Mouse (Mus musculus): Measurements from ENCODE around the gene Adm2. TPM values are rescaled to one million over a fixed set of nuclear protein-coding genes. Genes with fewer than 3 reads are reported as not detected.
A peak's percentile ranks its signal among the peaks of the same experiment; 100 is the strongest.

Adm2 gene
- polyA plus RNA-seq, 1 experiment from 2014 or later: not detected

DNA sequence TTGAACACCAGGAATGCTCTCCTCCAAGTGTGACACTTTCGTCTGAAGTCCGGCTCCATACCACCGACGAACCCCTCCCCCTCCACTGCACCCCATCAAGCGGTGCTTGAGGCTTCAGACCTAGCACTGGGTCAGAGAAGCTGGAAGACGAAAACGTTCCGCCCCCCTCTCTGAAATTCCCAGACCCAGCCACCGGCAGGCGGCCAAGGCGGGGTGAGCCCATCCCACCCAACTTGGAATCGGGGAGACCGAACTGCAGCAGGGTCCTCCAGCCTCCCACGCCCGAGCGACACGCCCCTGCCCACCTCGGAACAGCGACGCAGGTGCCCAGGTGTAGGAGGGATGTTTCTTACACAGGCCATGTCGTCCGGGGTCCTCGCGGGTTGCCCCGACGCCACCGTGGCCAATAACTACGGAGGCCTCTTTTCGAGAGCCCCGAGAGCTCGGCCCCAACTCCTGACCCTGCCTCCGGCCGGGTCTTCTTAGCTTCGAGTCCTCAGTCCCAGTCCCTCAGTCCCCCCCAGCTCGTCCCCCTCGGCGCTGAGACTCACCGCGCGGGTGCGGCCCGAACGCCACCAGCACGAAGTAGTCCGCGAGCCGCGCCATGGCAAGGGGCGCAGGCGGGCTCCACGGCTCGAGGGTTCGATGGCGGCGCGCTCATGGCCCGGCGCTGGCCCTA lies 7.9 kb upstream of the Adm2 start:
- H3K9me3 ChIP-seq: no peaks in the 10 kb centered on the region
- H3K4me1 ChIP-seq: peaks cover 31% of the 10 kb centered on the region
- H3K9ac ChIP-seq: peak overlapping the region; percentile 83
- under 1% methylated on average over 58 of the region's 58 CpGs for WGBS
- H3K27ac ChIP-seq: peak overlapping the region; percentile 2; the same call in 1 of the 2 replicates
- peak overlapping the region; percentile 71 for H3K4me3 ChIP-seq (replicated peaks)
- H3K4me2 ChIP-seq: peak overlapping the region; percentile 92
- peak; percentile 3 for ATAC-seq (ENCODE audit: low FRiP score)
- no peaks in the 10 kb centered on the region for H3K36me3 ChIP-seq (replicated peaks)
- no peaks in the 10 kb centered on the region for H3K27me3 ChIP-seq

DNA sequence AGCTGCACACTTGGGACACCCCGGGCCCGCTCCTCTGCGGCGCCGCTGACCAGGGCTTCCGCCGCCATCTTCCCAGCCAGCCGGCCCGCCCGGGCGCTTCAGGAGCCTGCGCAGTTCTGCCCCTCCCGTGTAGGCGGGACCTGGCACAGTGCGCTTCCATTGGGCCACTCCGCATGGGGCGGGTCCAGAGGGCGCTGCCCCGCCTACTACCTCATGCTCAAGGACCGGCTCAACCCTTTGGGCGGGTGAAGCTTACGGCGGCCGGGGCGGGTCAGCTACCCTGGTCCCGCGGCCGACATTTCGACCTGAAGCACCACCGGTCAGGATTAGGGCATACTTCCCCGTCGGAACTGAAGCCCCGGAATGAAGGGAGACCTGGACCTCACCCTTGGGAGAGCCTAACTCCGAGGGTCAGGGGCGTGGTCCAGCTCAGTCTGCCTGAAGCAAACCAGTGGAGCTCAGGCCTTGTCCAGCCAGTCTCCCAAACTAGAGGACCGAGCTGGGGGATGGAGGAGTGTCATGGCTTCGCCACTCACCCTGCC lies 7.3 kb upstream of the Adm2 start, which contains the start of gene Sbf1:
Gene Sbf1 (minus strand): TSS at position 122 of the 542 bp plus-strand sequence.
- Histone ChIP-seq H3K4me1 (peaks cover 30% of the 10 kb centered on the region), H3K36me3 (replicated peaks) (no peaks in the 10 kb centered on the region), H3K9me3 (no peaks in the 10 kb centered on the region), H3K4me2 (peak within 1 kb of the TSS; percentile 92), H3K4me3 (replicated peaks) (peak within 1 kb of the TSS; percentile 71), H3K27me3 (no peaks in the 10 kb centered on the region), H3K27ac (peak within 1 kb of the TSS; percentile 2; the same call in 1 of the 2 replicates), H3K9ac (peak within 1 kb of the TSS; percentile 83)
- peak; percentile 100 for ATAC-seq (ENCODE audit: low FRiP score)
- under 1% methylated on average over 37 of the region's 37 CpGs for WGBS

DNA sequence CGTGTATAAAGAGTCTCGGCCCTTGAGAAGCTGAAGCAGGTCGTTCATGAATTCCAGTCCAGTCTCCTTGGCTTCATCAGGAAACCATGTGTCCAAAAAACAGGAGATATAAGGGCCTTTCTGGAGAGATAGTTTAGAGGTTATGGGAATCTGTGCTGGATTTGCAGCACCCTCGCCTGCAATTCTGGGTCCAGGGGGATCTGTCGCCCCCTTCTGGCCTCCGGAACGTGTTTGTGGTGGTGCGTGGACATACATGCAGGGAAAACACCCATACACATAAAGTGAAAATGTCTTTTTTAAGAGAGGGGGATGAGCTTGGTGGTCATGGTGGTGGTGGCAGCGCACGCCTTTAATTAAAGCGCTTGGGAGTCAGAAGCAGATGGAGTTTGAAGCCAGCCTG lies 6.4 kb upstream of the Adm2 start:
- Histone ChIP-seq H3K4me3 (replicated peaks) (no peak overlapping the region), H3K4me2 (no peak overlapping the region; the same call in 1 of the 2 replicates)

DNA sequence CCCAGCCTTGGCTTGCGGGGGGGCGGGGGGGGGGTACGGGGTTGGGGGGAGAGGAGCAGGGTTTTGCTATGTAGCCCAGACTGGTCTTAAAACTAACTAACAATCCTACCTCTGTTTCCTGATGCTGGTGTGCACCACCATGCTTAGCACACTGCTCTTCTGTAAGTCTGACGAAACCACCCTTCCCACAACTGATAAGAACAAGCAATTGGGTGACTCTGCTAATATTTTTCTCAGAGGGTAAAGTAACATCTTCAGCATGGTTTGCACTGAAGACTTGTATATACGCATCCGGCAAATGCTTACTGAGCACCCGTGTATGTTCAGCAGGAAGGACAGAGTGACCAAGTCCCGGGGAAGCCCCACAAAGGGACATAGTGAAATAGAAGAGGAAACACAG lies 1.3 kb upstream of the Adm2 start:
- no peaks in the 10 kb centered on the region for H3K9me3 ChIP-seq
- no peak overlapping the region for H3K4me3 ChIP-seq (replicated peaks)
- H3K9ac ChIP-seq: no peak overlapping the region
- peaks cover 30% of the 10 kb centered on the region for H3K27me3 ChIP-seq
- WGBS: 79% methylated on average over 8 of the region's 8 CpGs
- no peak for ATAC-seq (ENCODE audit: low FRiP score)
- peaks cover 9% of the 10 kb centered on the region; the same call in 1 of the 2 replicates for H3K4me1 ChIP-seq
- no peak overlapping the region for H3K4me2 ChIP-seq
- no peaks in the 10 kb centered on the region for H3K36me3 ChIP-seq (replicated peaks)
- H3K27ac ChIP-seq: no peak overlapping the region

More for the DNA sequence above, 6.4 kb upstream of the Adm2 start:
- 62% methylated on average over 11 of the region's 11 CpGs for WGBS
- Histone ChIP-seq H3K9ac (peak overlapping the region; percentile 83; the same call in 1 of the 2 replicates), H3K4me1 (peaks cover 23% of the 10 kb centered on the region), H3K27me3 (0 out of 2 replicates have a peak, but pooled peaks cover 7% of the 10 kb centered on the region), H3K27ac (no peak overlapping the region), H3K36me3 (replicated peaks) (no peaks in the 10 kb centered on the region), H3K9me3 (no peaks in the 10 kb centered on the region)
- no peak for ATAC-seq (ENCODE audit: low FRiP score)

DNA sequence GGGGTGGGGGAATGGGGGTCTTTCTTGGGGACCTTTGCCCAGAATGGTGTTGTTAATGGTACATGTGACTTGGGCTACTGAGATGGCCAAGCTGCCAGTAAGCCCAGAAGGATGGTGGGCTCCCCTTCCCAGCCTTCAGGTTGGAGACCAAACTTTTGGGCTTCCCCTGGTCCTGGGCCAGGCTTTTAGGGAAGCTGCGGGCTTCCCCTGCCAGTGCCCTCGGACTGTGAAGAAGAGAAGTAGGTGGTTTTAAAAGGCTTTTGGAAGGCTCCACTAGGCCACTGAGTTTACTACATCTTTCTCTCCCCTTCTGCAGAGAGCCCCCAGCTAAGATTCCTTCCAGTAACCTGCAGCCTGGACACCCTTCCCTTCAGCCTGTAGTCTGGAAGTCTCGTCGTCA lies 1.1 kb downstream of the Adm2 start:
- 89% methylated on average over 4 of the region's 4 CpGs for WGBS
- Histone ChIP-seq H3K4me2 (no peak overlapping the region), H3K27me3 (peaks cover 30% of the 10 kb centered on the region), H3K36me3 (replicated peaks) (no peaks in the 10 kb centered on the region), H3K9ac (no peak overlapping the region), H3K4me1 (peaks cover 9% of the 10 kb centered on the region; the same call in 1 of the 2 replicates), H3K27ac (no peak overlapping the region), H3K9me3 (no peaks in the 10 kb centered on the region), H3K4me3 (replicated peaks) (no peak overlapping the region)
- no peak for ATAC-seq (ENCODE audit: low FRiP score)

DNA sequence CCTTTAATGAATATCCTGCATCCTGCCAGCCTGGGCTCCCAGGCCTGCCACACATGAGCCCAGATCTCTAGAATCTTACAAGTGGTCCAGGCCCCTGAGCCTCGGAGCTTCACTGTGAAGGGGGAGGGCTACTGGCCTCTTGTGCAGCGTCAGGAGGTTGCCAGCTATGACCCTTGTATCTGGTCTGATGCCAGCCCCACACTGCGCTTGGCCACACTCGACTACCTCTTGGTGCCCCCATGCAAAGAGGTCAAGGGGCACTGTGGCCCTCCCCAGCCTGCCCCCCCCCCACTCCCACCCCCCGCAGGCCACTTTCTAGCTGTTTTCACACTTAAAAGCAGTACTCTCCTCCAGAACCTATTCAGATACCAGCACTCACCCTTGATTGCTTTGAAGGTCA lies 3.9 kb downstream of the Adm2 start:
- 73% methylated on average over 5 of the region's 5 CpGs for WGBS
- no peaks in the 10 kb centered on the region for H3K36me3 ChIP-seq (replicated peaks)
- no peak for ATAC-seq (ENCODE audit: low FRiP score)
- H3K27ac ChIP-seq: no peak overlapping the region
- H3K27me3 ChIP-seq: peaks cover 22% of the 10 kb centered on the region
- no peak overlapping the region for H3K4me3 ChIP-seq (replicated peaks)
- peaks cover 9% of the 10 kb centered on the region; the same call in 1 of the 2 replicates for H3K4me1 ChIP-seq
- no peak overlapping the region for H3K9ac ChIP-seq
- H3K4me2 ChIP-seq: no peak overlapping the region
- H3K9me3 ChIP-seq: no peaks in the 10 kb centered on the region

DNA sequence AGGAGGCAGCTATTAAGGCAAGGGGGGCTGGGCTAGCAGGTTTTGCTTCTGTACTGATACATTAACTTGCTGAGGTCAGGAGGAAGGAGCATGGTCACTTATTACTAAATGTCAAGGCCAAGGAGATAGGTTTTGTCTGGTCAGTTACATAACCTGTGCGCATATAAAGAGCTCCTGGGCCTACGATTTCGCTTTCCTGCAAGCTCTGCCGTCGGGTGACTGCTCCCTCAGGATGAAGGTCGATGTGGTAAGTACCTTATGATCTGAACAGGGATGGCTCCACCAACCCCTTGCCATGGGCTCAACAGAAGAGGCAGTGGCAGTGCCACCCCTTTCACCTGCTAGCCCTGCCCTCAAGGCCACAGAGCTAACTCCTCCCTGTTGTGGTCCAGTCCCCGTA lies 11.8 kb downstream of the Adm2 start, which contains the start of gene Miox:
Gene Miox (plus strand): TSS at position 128 of the 400 bp plus-strand sequence.
- Histone ChIP-seq H3K4me2 (no peak within 1 kb of the TSS), H3K27ac (no peak within 1 kb of the TSS), H3K9ac (no peak within 1 kb of the TSS), H3K4me3 (replicated peaks) (no peak within 1 kb of the TSS), H3K27me3 (no peaks in the 10 kb centered on the region), H3K9me3 (no peaks in the 10 kb centered on the region), H3K4me1 (no peaks in the 10 kb centered on the region), H3K36me3 (replicated peaks) (no peaks in the 10 kb centered on the region)
- ATAC-seq (ENCODE audit: low FRiP score): no peak
- 90% methylated on average over 7 of the region's 7 CpGs for WGBS

DNA sequence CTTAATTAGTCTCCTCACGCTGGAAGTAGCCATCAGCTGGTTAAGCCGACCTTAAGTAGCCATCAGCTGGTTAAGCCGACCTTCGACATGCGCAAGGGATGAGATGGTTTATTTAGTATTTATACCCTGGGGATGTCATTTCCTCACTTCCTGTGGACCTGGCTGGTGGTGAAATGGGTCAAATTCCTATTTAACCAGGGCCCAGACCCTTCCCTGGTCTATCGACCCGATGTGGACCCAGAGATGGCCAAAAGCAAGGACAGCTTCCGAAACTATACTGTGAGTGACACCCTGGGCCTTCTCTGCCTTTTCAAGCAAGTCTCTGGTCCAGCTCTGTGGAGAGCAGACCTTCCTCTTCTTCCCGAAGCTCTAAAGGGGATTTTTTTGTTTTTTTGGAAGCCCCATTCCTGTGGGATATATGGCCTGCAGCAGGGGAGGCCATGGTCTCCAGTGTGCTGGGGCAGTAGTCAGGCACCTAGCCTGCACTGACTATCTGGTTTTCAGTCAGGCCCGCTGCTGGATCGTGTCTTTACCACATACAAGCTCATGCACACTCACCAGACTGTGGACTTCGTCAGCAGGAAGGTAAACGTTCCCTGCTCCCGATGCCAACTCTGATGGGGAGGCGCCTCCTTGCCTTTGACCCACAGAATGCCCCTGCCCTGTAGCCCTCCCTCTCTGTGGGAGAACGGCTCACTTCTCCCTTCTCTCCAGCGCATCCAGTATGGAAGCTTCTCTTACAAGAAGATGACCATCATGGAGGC lies 12.4 kb downstream of the Adm2 start:
- no peaks in the 10 kb centered on the region for H3K36me3 ChIP-seq (replicated peaks)

DNA sequence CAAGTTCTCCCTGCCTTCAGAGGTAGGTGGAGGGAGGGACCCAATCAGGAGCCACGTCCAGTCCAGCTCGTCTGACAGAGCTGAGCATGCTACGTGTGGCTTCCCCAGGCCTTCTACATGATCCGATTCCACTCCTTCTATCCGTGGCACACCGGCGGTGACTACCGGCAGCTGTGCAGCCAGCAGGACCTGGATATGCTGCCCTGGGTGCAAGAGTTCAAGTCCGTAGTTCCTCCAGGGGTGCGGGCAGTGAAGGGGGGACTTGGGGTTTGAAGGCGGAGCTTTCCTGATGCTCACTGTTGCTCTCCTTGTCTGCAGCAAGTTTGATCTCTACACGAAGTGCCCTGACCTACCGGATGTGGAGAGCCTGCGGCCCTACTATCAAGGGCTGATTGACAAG lies 13.9 kb downstream of the Adm2 start:
- ATAC-seq (ENCODE audit: low FRiP score): no peak
- Histone ChIP-seq H3K4me3 (replicated peaks) (no peak overlapping the region), H3K9me3 (no peaks in the 10 kb centered on the region), H3K27me3 (no peaks in the 10 kb centered on the region), H3K9ac (no peak overlapping the region), H3K4me2 (no peak overlapping the region), H3K4me1 (no peaks in the 10 kb centered on the region), H3K27ac (no peak overlapping the region), H3K36me3 (replicated peaks) (no peaks in the 10 kb centered on the region)
- WGBS: 86% methylated on average over 14 of the region's 14 CpGs

More for the DNA sequence above, 12.4 kb downstream of the Adm2 start:
- Histone ChIP-seq H3K27ac (no peak overlapping the region), H3K4me1 (no peaks in the 10 kb centered on the region), H3K9me3 (no peaks in the 10 kb centered on the region), H3K9ac (no peak overlapping the region), H3K27me3 (no peaks in the 10 kb centered on the region), H3K4me3 (replicated peaks) (no peak overlapping the region), H3K4me2 (no peak overlapping the region)
- ATAC-seq (ENCODE audit: low FRiP score): no peak
- 85% methylated on average over 17 of the region's 17 CpGs for WGBS

DNA sequence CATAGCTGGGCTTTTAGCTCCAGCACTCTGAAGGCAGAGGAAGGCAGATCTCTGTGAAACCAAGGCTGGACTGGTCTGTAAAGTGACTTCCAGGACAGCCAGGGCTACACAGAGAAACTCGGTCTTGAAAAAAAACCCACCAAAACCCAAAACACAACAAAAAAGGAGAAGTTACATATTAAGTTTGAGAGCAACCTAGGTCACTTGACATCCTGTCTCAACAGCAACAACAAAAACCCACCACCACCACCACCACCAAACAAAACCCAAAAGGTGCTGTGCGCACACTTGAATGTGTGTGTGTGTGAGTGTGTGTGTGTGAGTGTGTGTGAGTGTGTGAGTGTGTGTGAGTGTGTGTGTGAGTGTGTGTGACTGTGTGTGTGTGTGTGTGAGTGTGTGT lies 17.2 kb downstream of the Adm2 start:
- WGBS: 85% methylated on average over 2 of the region's 2 CpGs

DNA sequence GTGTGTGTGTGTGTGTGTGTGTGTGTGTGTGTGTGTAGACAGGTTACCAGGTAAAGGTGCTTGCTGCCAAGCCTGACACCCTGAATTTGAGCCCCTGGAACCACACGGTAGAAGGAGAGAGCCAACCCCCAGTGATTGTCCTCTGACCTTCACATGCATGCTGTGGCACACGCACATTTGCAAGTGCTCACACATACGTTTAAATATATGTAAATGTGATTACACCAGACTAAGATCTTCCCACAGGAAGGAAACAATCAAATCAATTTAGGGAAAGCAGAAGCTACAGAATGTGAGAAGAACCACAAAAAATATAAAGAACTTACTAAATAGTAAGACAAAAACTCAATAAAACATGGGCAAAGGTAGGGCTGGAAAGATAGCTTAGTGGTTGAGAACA lies 17.6 kb downstream of the Adm2 start:
- no peaks in the 10 kb centered on the region for H3K4me1 ChIP-seq
- 89% methylated on average over 3 of the region's 3 CpGs for WGBS
- H3K27me3 ChIP-seq: no peaks in the 10 kb centered on the region
- no peak overlapping the region for H3K4me3 ChIP-seq (replicated peaks)
- no peaks in the 10 kb centered on the region for H3K9me3 ChIP-seq
- no peak overlapping the region for H3K9ac ChIP-seq
- H3K27ac ChIP-seq: no peak overlapping the region
- ATAC-seq (ENCODE audit: low FRiP score): no peak
- H3K36me3 ChIP-seq (replicated peaks): no peaks in the 10 kb centered on the region
- no peak overlapping the region for H3K4me2 ChIP-seq

More for the DNA sequence above, 17.2 kb downstream of the Adm2 start:
- Histone ChIP-seq H3K4me1 (no peaks in the 10 kb centered on the region), H3K36me3 (replicated peaks) (no peaks in the 10 kb centered on the region), H3K4me3 (replicated peaks) (no peak overlapping the region), H3K4me2 (no peak overlapping the region), H3K9me3 (no peaks in the 10 kb centered on the region), H3K27ac (no peak overlapping the region), H3K9ac (no peak overlapping the region), H3K27me3 (no peaks in the 10 kb centered on the region)
- ATAC-seq (ENCODE audit: low FRiP score): no peak

DNA sequence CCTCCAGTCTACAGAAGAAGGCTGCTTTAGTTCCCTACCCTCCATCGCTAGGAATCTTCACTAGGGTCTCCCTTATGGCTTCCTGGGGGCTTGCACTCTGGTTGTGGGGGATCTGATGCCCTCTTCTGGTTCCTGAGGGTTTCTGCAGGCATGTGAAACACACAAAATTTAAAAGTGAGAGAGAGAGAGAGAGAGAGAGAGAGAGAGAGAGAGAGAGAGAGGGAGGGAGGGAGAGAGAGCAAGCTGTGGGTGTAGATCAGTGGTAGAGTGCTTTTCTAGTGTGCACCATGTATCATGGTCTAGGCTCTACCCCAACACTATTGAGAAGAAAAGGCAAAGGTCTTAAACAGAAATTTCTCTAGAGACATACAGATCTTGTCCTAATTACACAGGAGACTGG lies 19.2 kb downstream of the Adm2 start:
- H3K27me3 ChIP-seq: no peaks in the 10 kb centered on the region
- no peak for ATAC-seq (ENCODE audit: low FRiP score)
- no peak overlapping the region for H3K4me3 ChIP-seq (replicated peaks)
- no peak overlapping the region for H3K27ac ChIP-seq
- H3K4me1 ChIP-seq: no peaks in the 10 kb centered on the region
- H3K9ac ChIP-seq: no peak overlapping the region
- no peaks in the 10 kb centered on the region for H3K9me3 ChIP-seq
- no peaks in the 10 kb centered on the region for H3K36me3 ChIP-seq (replicated peaks)
- no peak overlapping the region for H3K4me2 ChIP-seq
- 36% methylated on average over 1 of the region's 1 CpGs for WGBS
